Mouse (Mus musculus) G1E (cell line): ENCODE measurements around the gene Brwd3. TPM values are rescaled to one million over a fixed set of nuclear protein-coding genes. Genes with fewer than 3 reads are reported as not detected.

Source experiments
- ATAC-seq: 2 replicates; pipeline ENCODE4 v1.8.0; 2016; ENCODE audit warnings: mild to moderate bottlenecking; ENCODE audit not compliant: insufficient number of reproducible peaks, poor library complexity, low FRiP score, severe bottlenecking; ENCODE audit errors: extremely low read depth
- DNase-seq: peaks from one replicate; pipeline ENCODE4 v3.0.0; 2012; ENCODE audit warnings: low spot score
- H3K27me3 ChIP-seq: 2 replicates; pipeline ENCODE4 v1.6.1; 2012; ENCODE audit warnings: mild to moderate bottlenecking, low read length, inconsistent platforms; ENCODE audit not compliant: insufficient read depth
- H3K36me3 ChIP-seq: replicated peaks from 2 replicates; pipeline ENCODE3; 2012; ENCODE audit warnings: mild to moderate bottlenecking, inconsistent platforms
- H3K4me1 ChIP-seq: 2 replicates; pipeline ENCODE4 v1.6.1; 2012; ENCODE audit warnings: low read depth, low read length, inconsistent platforms, mixed read lengths; ENCODE audit not compliant: insufficient read depth
- H3K4me3 ChIP-seq: 2 replicates; pipeline ENCODE4 v1.5.1; 2012; ENCODE audit warnings: low read depth, mild to moderate bottlenecking, inconsistent platforms, low read length, moderate library complexity, mixed read lengths
- H3K9me3 ChIP-seq: replicated peaks from 2 replicates; pipeline ENCODE4 v1.6.1; 2012; ENCODE audit warnings: inconsistent platforms
- CTCF ChIP-seq: IDR thresholded peaks from 2 replicates; pipeline ENCODE4 v1.5.1; 2012; ENCODE audit warnings: low read depth, low read length, inconsistent platforms, mixed read lengths
- GATA1 ChIP-seq: IDR thresholded peaks from 2 replicates; pipeline ENCODE4 v1.6.1; 2012; ENCODE audit warnings: borderline replicate concordance, low read length, inconsistent platforms, mixed read lengths
- GATA2 ChIP-seq: IDR thresholded peaks from 2 replicates; pipeline ENCODE4 v1.6.1; 2012; ENCODE audit warnings: low read depth, low read length, inconsistent platforms, borderline replicate concordance
- POLR2AphosphoS5 ChIP-seq: IDR thresholded peaks from 2 replicates; pipeline ENCODE4 v1.6.1; 2012; ENCODE audit warnings: low read depth, low read length, inconsistent platforms; ENCODE audit not compliant: insufficient replicate concordance
- TAL1 ChIP-seq: conservative IDR thresholded peaks from 2 replicates; pipeline ENCODE4 v1.6.1; 2012; ENCODE audit warnings: low read depth, low read length, inconsistent platforms, mixed read lengths
- polyA plus RNA-seq: library from polyadenylated mRNA; stranded (reverse); fragments of >175 nt; gene quantifications from 2 replicates; pipeline ENCODE4 v1.2.3, GENCODE M21; 2012
- total RNA-seq, 2 experiments: library from RNA; stranded (forward) in 1 of 2; stranded (reverse) in 1 of 2; fragments of 200-1000 nt in 1 of 2; fragments of >200 nt in 1 of 2; fragmentation: Nextera tagmentation in 1 of 2; gene quantifications; 2 replicates each; pipeline ENCODE4 v1.2.3; 2014 to 2017

The Brwd3 gene
- total and polyA plus RNA-seq, 3 experiments = 1.2 to 40.1 (median 11.9) TPM

- DNase-seq (no peak), ATAC-seq (no peak)
- TF ChIP-seq GATA2 = no peak
- no peak for TF ChIP-seq CTCF
- TF ChIP-seq POLR2AphosphoS5 = no peak
- no peaks in the 10 kb centered on the region for H3K36me3 ChIP-seq
- no peaks in the 10 kb centered on the region for H3K4me1 ChIP-seq
- H3K4me3 ChIP-seq = no peak overlapping the region
- H3K9me3 ChIP-seq = no peaks in the 10 kb centered on the region
- H3K27me3 ChIP-seq = no peaks in the 10 kb centered on the region
Observed at GRCm38 (mm10) chrX:108729068-108729467, 105.1 kb downstream of the Brwd3 start.

DNA sequence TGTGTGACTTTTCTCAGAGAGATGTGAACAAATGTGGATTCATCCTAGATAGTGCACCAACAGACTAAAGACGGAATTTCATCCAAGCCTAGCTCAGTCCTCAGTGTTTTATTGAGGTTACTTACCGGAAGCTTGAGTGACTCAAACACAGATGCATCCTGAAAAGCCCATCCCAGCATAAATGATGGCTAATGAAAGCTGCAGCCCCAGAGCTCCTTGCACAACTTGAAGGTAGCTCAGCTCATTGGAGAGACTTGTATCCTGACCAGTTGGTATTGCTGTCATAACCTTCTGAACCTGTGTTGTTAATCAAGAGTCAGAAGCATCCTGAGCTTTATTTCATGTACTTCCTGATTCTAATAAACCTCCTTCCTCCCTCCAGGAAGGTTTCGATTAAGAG, 105.8 kb downstream of the Brwd3 start:
- H3K36me3 ChIP-seq = no peaks in the 10 kb centered on the region
- no peaks in the 10 kb centered on the region for H3K9me3 ChIP-seq
- TF ChIP-seq CTCF = no peak
- no peak for TF ChIP-seq GATA1
- TF ChIP-seq POLR2AphosphoS5 = no peak
- no peak for TF ChIP-seq TAL1
- TF ChIP-seq GATA2 = no peak
- no peaks in the 10 kb centered on the region for H3K27me3 ChIP-seq
- H3K4me3 ChIP-seq = no peak overlapping the region
- ATAC-seq (no peak), DNase-seq (no peak)
- no peaks in the 10 kb centered on the region for H3K4me1 ChIP-seq

DNA sequence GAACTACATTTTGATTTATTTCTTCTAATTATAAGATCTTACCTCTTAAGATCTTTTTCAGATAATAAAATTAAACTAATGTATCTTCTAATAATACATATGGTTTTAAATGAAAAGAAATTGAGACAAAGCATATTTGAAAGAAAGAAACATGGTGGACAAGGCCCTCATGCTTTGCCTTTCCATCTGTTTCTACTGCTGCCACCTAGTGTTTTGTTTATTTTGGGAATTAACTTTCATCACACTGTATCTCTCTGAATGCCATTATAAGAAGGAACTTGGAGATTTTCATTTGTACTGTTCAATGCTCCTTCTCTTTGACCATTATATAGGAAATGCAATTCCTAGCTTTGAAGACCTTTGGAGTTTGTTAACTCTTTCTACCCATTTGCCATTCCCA, 109.9 kb downstream of the Brwd3 start:
- no peak overlapping the region for H3K4me3 ChIP-seq
- no peaks in the 10 kb centered on the region for H3K4me1 ChIP-seq
- H3K36me3 ChIP-seq = no peaks in the 10 kb centered on the region
- DNase-seq (no peak), ATAC-seq (no peak)
- no peaks in the 10 kb centered on the region for H3K9me3 ChIP-seq
- H3K27me3 ChIP-seq = no peaks in the 10 kb centered on the region
- TF ChIP-seq POLR2AphosphoS5 (no peak), GATA1 (no peak), TAL1 (no peak), CTCF (no peak), GATA2 (no peak)

- Histone ChIP-seq H3K4me1 (no peaks in the 10 kb centered on the region), H3K27me3 (no peaks in the 10 kb centered on the region), H3K4me3 (no peak overlapping the region), H3K36me3 (no peaks in the 10 kb centered on the region), H3K9me3 (no peaks in the 10 kb centered on the region)
- ATAC-seq (no peak), DNase-seq (no peak)
- TF ChIP-seq POLR2AphosphoS5 (no peak), GATA2 (no peak), CTCF (no peak), GATA1 (no peak), TAL1 (no peak)
Observed at GRCm38 (mm10) chrX:108722447-108722846, 111.7 kb downstream of the Brwd3 start.

DNA sequence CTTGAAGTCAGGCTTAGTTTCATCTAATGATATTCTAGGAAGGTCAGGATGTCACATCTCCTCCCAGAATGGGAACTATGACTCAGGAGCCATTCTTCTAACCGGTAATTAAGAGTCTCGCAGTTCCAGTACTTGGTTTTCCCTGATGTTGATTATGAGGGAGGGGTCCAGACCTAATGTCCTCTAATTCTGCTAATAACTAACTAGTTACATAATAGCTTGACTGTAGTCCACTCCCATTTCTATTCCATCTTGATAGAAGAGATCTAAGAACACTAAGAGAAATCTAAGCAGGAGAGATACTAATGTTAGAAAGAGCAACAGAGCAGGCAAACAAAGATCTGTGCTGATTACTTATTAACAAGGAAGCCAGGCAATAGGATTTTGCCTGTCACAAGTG, 129.9 kb downstream of the Brwd3 start:
- Histone ChIP-seq H3K36me3 (no peaks in the 10 kb centered on the region), H3K4me1 (no peaks in the 10 kb centered on the region), H3K27me3 (no peaks in the 10 kb centered on the region), H3K4me3 (no peak overlapping the region), H3K9me3 (no peaks in the 10 kb centered on the region)
- DNase-seq = no peak
- TF ChIP-seq TAL1 (no peak), POLR2AphosphoS5 (no peak), GATA2 (no peak), GATA1 (no peak), CTCF (no peak)
- no peak for ATAC-seq

Other genes starting within 250 kb of the Brwd3 start
- gene Gm379, start 169.5 kb downstream of the Brwd3 start, total RNA-seq (2014; fragmentation: Nextera tagmentation) = not detected in 2 replicates
- not detected in 2 replicates for gene Gm379, start 169.5 kb downstream of the Brwd3 start, total RNA-seq (2017)
- not detected in 2 replicates for gene Gm379, start 169.5 kb downstream of the Brwd3 start, polyA plus RNA-seq
- gene Hmgn5, start 179.0 kb upstream of the Brwd3 start, total RNA-seq (2014; fragmentation: Nextera tagmentation) = 79.4 and 86.2 TPM in 2 replicates
- 9.0 and 14.0 TPM in 2 replicates for gene Hmgn5, start 179.0 kb upstream of the Brwd3 start, total RNA-seq (2017)
- gene Hmgn5, start 179.0 kb upstream of the Brwd3 start, polyA plus RNA-seq = 9.6 and 17.6 TPM in 2 replicates